Mouse (Mus musculus) limb, embryonic 11.5 days (tissue): ENCODE measurements around the gene Galns. TPM values are rescaled to one million over a fixed set of nuclear protein-coding genes. Genes with fewer than 3 reads are reported as not detected.

ENCODE experiments used
- ATAC-seq: fragments of 200-750 bp; cut with Nextera tagmentation; 2 replicates; pipeline ENCODE4 v1.8.0; 2017; ENCODE audit warnings: low read depth; ENCODE audit not compliant: insufficient number of reproducible peaks, low FRiP score, low TSS enrichment
- DNase-seq: peaks from one replicate; pipeline ENCODE4 v3.0.0-alpha.2; 2015; ENCODE audit warnings: low spot score
- H3K27ac ChIP-seq: fragments of 300-500 bp; sonication (generic); replicated peaks from 2 replicates; pipeline ENCODE4 v1.5.1; 2014; ENCODE audit warnings: low read depth, mild to moderate bottlenecking, low read length
- H3K27me3 ChIP-seq: fragments of 300-500 bp; sonication (generic); 2 replicates; pipeline ENCODE4 v1.6.1; 2014; ENCODE audit warnings: mild to moderate bottlenecking, low read length, mixed read lengths; ENCODE audit not compliant: control insufficient read depth, insufficient read depth
- H3K36me3 ChIP-seq: fragments of 300-500 bp; sonication (generic); 2 replicates; pipeline ENCODE4 v1.6.1; 2014; ENCODE audit warnings: mild to moderate bottlenecking, low read length, moderate library complexity, mixed read lengths; ENCODE audit not compliant: control insufficient read depth, insufficient read depth
- H3K4me1 ChIP-seq: fragments of 300-500 bp; sonication (generic); 2 replicates; pipeline ENCODE4 v1.6.1; 2014; ENCODE audit warnings: low read length, mixed read lengths; ENCODE audit not compliant: control insufficient read depth, insufficient read depth
- H3K4me2 ChIP-seq: fragments of 300-500 bp; sonication (generic); 2 replicates; pipeline ENCODE4 v1.6.1; 2014; ENCODE audit warnings: low read depth, mild to moderate bottlenecking, moderate library complexity; ENCODE audit not compliant: severe bottlenecking
- H3K4me3 ChIP-seq: fragments of 300-500 bp; sonication (generic); 2 replicates; pipeline ENCODE4 v1.5.1; 2014; ENCODE audit warnings: low read depth, low read length
- H3K9ac ChIP-seq: fragments of 300-500 bp; sonication (generic); 2 replicates; pipeline ENCODE4 v1.6.1; 2014; ENCODE audit warnings: mild to moderate bottlenecking, low read length
- H3K9me3 ChIP-seq: fragments of 300-500 bp; sonication (generic); 2 replicates; pipeline ENCODE4 v1.6.1; 2016; ENCODE audit warnings: low read length; ENCODE audit not compliant: control insufficient read depth
- WGBS: fragments of 180-500 bp; shearing (Covaris S2); extraction: QIAGEN DNeasy Blood & Tissue Kit; methylation state at CpG from one replicate; pipeline ENCODE4 v1.1.7; 2014; 5-methylcytosine and 5-hydroxymethylcytosine counted together
- polyA plus RNA-seq: library from polyadenylated mRNA; unstranded; fragments of >200 nt; fragmentation: Nextera tagmentation; extraction: Ambion mirVana; gene quantifications from 2 replicates; pipeline ENCODE4 v1.2.1, GENCODE M21; 2014

Gene Galns
- polyA plus RNA-seq, 1 experiment from 2014 or later, result 5.2 TPM

DNA sequence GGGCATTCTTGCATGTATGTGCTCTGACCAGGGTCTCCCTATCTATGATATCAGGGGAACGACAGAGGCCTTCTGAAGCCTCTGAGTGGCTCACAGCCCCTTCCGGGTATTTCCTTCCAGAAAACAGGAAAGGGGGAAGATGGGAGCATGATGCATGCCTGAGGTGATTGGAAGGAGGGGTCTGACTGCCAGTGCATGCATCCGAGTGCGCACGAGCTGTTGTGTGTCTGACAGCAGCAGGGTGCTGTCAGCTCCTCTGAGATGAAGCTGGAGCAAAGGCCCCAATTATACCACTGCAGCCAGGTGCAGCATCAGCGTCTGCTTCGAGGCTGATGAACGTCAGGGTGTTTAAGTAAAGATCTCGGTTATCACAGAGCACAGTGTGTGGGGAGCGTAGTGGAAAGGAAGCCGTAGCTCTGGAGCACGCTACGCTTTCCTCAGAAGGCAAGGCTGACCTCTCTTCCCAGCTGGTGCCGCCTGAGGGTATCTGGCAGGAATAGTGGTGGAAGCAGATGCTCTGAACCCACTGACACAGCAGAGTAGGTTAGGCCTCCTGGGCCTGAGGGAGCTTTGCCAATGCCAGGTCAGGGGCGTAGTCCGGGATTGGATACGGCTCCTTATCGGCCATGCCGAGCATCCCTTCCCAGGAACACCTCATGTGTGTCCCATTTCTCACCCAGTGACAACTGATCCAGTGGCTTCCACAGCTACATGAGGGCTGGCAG lies 17.3 kb downstream of the Galns start:
- H3K36me3 ChIP-seq, result no peaks in the 10 kb centered on the region; the same call in 1 of the 2 replicates
- no peak overlapping the region for H3K9ac ChIP-seq
- no peak overlapping the region for H3K4me3 ChIP-seq
- ATAC-seq, result no peak
- 74% methylated on average over 19 of the region's 19 CpGs for WGBS
- H3K27ac ChIP-seq, result no peak overlapping the region
- DNase-seq, result no peak
- no peaks in the 10 kb centered on the region for H3K27me3 ChIP-seq
- 0 out of 2 replicates have a peak, but pooled peaks cover 2% of the 10 kb centered on the region for H3K4me1 ChIP-seq
- no peak overlapping the region for H3K4me2 ChIP-seq
- H3K9me3 ChIP-seq, result no peaks in the 10 kb centered on the region

DNA sequence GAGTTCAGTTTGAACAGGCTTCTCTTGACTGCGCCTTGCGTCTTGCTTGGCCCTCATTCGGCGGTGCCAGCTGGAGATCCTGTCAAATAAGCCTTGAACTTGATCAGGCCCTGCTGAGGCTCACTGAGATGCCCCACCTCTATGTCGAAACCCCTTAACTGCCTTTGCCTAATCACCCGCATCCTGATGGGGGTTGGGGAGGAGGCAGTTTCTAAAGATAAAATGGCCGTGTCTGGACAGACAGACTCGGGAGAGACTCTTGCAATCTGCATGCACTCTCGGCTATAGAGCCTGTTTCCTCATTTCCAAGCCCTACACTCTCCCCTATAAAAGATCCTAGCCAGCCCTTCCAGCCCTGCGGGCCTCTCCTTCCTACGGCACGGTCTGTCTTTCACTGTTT lies 18.0 kb downstream of the Galns start:
- no peaks in the 10 kb centered on the region for H3K27me3 ChIP-seq
- 0 out of 2 replicates have a peak, but pooled peaks cover 2% of the 10 kb centered on the region for H3K4me1 ChIP-seq
- no peak overlapping the region for H3K4me2 ChIP-seq
- H3K4me3 ChIP-seq, result no peak overlapping the region
- no peak overlapping the region for H3K9ac ChIP-seq
- no peaks in the 10 kb centered on the region; the same call in 1 of the 2 replicates for H3K36me3 ChIP-seq
- no peaks in the 10 kb centered on the region for H3K9me3 ChIP-seq
- H3K27ac ChIP-seq, result no peak overlapping the region
- DNase-seq, result no peak
- WGBS, result 56% methylated on average over 12 of the region's 12 CpGs
- ATAC-seq, result no peak

DNA sequence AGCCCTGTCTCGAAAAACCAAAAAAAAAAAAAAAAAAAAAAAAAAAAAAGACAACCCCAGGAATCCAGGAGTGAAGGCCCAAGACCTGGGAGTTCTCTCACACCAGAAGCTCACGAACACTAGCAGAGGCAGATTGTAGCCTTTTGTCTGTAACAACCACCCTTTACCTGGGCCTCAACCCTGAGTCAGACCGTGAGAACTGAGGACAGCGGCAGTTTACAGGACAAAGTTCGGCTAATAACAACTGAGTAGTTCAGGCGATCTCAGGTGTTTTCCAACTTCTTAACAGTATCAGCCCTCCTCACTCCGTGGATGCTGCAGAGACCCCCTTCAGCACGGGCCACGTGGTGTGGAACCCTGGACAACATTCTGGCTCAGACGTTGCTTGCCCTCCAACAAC lies 24.5 kb downstream of the Galns start:
- WGBS, result 83% methylated on average over 10 of the region's 10 CpGs
- no peak overlapping the region for H3K4me2 ChIP-seq
- no peaks in the 10 kb centered on the region for H3K36me3 ChIP-seq
- H3K9ac ChIP-seq, result no peak overlapping the region
- ATAC-seq (no peak), DNase-seq (no peak)
- no peaks in the 10 kb centered on the region for H3K27me3 ChIP-seq
- H3K4me3 ChIP-seq, result no peak overlapping the region
- peaks cover 9% of the 10 kb centered on the region; the same call in 1 of the 2 replicates for H3K4me1 ChIP-seq
- H3K9me3 ChIP-seq, result no peaks in the 10 kb centered on the region
- no peak overlapping the region for H3K27ac ChIP-seq

DNA sequence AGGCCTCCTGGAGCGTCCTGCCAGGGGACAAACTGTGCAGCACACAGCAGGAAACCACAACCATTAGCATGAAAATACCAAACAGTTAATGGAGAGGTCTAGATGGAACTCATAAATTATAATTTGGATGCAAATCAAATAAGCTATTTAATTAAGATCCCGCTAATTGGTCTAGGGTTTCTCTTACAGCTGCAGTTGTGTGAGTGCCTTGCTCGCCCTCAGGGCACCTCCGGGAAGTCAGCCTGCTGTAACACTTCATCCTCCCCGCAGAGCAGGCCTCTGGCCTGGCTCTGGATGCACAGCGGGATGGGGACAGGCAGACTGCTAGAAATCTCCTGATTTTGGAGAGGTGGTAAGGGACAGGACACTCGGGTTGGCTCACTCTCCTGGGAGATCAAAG lies 25.1 kb downstream of the Galns start:
- H3K9ac ChIP-seq, result no peak overlapping the region
- H3K27ac ChIP-seq, result no peak overlapping the region
- DNase-seq (no peak), ATAC-seq (no peak)
- no peaks in the 10 kb centered on the region for H3K36me3 ChIP-seq
- WGBS, result 41% methylated on average over 7 of the region's 7 CpGs
- H3K27me3 ChIP-seq, result no peaks in the 10 kb centered on the region
- H3K4me3 ChIP-seq, result no peak overlapping the region
- H3K4me1 ChIP-seq, result peaks cover 9% of the 10 kb centered on the region; the same call in 1 of the 2 replicates
- no peak overlapping the region for H3K4me2 ChIP-seq
- no peaks in the 10 kb centered on the region for H3K9me3 ChIP-seq

DNA sequence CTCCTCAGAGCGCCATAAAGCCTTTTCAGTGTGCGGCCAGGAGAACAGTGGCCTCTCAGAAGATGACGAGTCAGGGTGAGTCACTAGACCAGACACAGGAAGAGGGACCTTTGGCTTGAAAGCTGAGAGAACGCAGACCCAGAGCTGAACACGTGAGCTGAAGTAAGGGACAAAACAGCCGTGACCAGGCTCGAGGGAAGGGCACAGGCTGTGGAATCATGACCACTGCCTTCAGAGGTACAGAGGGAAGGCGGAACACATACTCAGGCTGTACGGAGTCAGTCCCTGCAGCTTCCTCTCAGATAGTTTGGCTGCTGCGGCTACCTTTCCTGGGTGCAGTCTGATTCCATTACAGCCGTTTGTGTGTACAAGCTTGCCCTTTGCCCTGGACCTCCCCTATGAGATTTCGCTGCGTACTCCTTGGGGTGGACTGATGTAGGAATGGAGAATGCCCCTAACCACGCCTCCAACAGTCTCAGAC lies 25.8 kb downstream of the Galns start:
- DNase-seq (no peak), ATAC-seq (no peak)
- Histone ChIP-seq H3K9me3 (no peaks in the 10 kb centered on the region), H3K36me3 (no peaks in the 10 kb centered on the region), H3K27ac (0 out of 2 replicates have a peak overlapping the region, but pooled peaks have one; percentile 8), H3K27me3 (no peaks in the 10 kb centered on the region), H3K4me2 (no peak overlapping the region), H3K4me3 (no peak overlapping the region), H3K9ac (no peak overlapping the region), H3K4me1 (peaks cover 9% of the 10 kb centered on the region; the same call in 1 of the 2 replicates)
- 62% methylated on average over 14 of the region's 14 CpGs for WGBS

DNA sequence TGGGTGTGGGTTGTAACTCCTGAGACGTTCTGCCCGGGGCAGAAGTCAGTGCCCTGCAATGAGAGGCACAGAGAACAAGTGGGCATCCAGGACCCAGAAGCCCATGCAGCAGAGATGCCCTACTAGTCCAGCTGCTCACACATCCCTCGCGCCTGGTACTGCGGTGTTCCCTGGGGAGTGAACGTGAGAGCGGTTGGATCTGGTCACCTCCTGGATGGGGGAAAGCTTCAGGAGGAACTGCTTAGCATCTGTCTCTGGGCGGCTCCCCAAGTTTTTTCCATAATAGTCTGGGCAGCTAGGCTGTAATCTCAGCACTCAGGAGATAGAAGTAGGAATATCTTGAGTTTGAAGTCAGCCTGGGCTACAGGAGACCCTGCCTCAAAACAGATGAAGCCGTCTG lies 26.3 kb downstream of the Galns start:
- no peak overlapping the region for H3K9ac ChIP-seq
- H3K27ac ChIP-seq, result no peak overlapping the region
- H3K4me3 ChIP-seq, result no peak overlapping the region
- peaks cover 9% of the 10 kb centered on the region; the same call in 1 of the 2 replicates for H3K4me1 ChIP-seq
- ATAC-seq (no peak), DNase-seq (no peak)
- H3K27me3 ChIP-seq, result no peaks in the 10 kb centered on the region
- H3K36me3 ChIP-seq, result no peaks in the 10 kb centered on the region
- H3K9me3 ChIP-seq, result no peaks in the 10 kb centered on the region
- no peak overlapping the region for H3K4me2 ChIP-seq
- WGBS, result 89% methylated on average over 9 of the region's 9 CpGs

DNA sequence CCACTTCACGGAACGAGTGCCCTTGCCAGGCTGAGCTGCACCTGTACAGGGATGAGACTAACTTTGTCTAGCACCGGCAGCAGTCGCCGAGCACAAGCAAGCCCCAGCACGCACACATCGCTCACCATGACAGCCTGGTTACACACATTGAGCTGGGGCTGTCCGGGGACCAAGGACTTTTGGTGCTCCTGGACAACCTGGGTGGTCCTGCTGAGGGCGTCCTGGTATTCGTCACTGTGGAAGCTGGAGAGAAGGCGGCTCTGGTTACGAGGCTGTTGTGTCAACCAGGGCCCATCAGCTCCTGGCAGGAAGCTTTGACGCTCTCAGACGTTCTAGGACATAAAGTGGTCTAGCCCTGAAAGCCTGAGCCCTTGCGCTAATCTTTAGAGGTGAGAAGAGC lies 30.3 kb downstream of the Galns start:
- ATAC-seq, result no peak
- WGBS, result 38% methylated on average over 13 of the region's 15 CpGs
- DNase-seq, result no peak
- Histone ChIP-seq H3K4me3 (no peak overlapping the region), H3K4me1 (peaks cover 29% of the 10 kb centered on the region), H3K36me3 (no peaks in the 10 kb centered on the region), H3K27me3 (no peaks in the 10 kb centered on the region), H3K27ac (no peak overlapping the region), H3K9ac (no peak overlapping the region), H3K9me3 (no peaks in the 10 kb centered on the region), H3K4me2 (no peak overlapping the region)

DNA sequence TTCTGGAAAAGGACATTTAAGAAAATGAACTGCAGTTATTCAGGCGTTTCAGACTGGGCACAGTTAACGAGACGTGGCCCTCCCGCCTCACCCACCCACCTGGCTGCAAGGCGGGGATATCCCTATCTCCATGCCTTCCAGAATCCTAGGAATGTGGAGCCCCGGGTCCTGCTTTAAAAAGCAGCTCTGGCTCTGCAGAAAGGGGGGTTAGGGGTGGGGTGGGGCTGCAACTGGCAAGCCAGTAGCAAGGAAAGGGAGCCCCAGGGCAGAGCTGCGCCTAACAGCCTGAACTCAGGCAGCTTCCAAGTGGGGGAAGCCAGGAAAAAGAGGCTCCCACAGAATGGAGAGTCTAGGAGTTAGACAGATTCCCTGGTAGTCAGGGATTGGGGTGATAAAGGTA lies 32.1 kb downstream of the Galns start:
- H3K9ac ChIP-seq, result peak overlapping the region; percentile 17; the same call in 1 of the 2 replicates
- no peak overlapping the region for H3K4me2 ChIP-seq
- no peak overlapping the region for H3K4me3 ChIP-seq

More for the DNA sequence above, 32.1 kb downstream of the Galns start:
- ATAC-seq (no peak), DNase-seq (no peak)
- H3K36me3 ChIP-seq, result no peaks in the 10 kb centered on the region
- WGBS, result 21% methylated on average over 7 of the region's 7 CpGs
- peaks cover 37% of the 10 kb centered on the region for H3K4me1 ChIP-seq
- 0 out of 2 replicates have a peak overlapping the region, but pooled peaks have one; percentile 22 for H3K27ac ChIP-seq
- H3K9me3 ChIP-seq, result no peaks in the 10 kb centered on the region
- no peaks in the 10 kb centered on the region for H3K27me3 ChIP-seq
